Mouse (Mus musculus): ENCODE results near the gene Cpt1a.

The Cpt1a gene

GRCm38 (mm10) chr19:3322261-3322969, at the start of gene Cpt1a:
TSS of gene Cpt1a (plus strand) at chr19:3322334.
- peak; percentile 67 for DNase-seq (ENCODE audit: low spot score)

DNA sequence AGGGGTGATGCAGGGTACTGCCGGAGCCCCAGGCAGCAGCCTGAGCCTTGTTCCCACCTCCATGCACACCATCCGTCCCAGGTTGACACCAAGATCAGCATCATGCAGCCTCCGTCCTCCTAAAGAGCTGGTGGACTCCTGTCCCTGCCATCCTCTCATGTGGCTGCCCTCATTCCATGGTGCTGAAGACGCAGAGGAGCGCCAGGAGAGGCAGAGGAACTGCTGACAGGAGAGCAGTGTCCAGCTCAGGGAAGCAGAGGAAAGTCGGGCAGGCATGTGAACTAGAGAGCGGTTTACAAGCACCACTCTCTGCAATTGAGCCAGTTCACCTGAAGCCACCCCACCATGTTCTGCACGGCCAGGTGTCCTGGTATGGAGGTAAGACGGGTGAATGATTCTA, 48.8 kb upstream of the Cpt1a start:
- no peak for DNase-seq (ENCODE audit: low spot score)

DNA sequence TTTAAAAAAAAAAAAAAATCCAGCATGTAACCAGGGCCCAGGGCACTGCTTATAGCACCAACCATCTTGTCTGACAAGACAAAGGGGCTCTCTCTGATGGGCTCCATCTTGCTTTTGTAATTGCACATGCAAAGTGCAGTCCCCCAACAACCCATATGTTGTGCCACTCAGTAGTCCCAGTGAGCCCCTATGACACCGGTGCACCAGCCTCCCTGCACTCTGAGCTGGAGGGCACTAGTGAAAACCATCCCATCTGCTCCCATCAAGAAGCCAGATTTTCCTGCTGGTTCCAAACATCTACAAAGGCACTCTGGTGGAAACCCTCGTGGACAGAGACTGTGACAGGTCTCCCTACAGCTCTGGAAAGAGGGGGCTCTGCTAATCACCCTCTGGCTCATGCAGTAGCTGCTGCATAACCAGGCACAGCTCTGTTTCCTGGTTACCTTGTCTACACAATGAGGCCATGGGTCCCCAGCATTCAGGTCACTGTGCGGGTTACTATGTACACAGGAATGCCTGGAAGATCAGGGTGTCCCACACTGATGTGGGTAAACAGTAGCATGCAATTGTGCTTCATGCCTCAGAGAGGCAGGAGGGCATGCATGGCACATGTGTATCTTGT, 46.3 kb upstream of the Cpt1a start:
- DNase-seq (ENCODE audit: low spot score): no peak

DNA sequence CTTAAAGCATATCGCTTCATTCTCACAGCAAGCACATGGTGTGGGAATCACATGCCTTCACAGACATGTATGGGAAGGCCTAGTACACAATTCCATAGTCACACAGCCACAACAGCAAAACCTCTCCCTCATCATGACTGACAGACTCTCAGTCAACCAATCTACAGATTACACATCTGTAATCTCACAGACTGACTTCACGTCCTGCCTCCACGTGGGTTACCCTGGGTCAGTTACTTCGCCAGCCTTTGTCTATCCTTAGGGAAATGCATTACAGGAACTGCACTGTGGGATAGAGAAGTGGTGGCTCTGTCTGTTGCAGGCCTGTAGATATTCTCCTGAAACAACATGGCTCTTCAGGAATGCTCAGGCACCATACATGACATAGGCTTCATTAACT, 40.2 kb upstream of the Cpt1a start:
- DNase-seq (ENCODE audit: low spot score): no peak

GRCm38 (mm10) chr19:3282572-3283467, 39.3 kb upstream of the Cpt1a start, which contains the start of the genes Mrpl21 and Ighmbp2:
TSS of gene Mrpl21 (plus strand) at chr19:3282901.
TSS of gene Ighmbp2 (minus strand) at chr19:3283017.
- DNase-seq (ENCODE audit: low spot score): peak; percentile 83

DNA sequence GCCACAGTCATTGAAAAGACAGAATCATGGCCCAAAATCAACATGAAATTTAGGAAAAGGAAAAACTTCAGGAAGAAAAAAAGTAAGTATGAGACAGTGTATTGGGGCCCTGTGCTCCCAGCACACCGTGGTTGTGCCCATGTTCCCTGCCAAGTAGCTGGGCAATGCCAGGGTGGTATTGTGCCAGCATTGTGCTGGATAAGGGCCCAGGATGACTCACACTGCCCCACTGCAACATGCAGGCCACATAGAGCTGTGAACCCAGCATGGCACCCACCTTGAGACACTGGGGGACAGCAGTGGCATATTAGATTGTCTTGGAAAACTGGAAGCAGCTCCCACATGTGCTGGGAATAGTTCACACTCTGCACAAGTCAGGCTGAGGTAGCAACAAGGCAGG, 33.1 kb upstream of the Cpt1a start:
- no peak for DNase-seq (ENCODE audit: low spot score)

- peak; percentile 46 for DNase-seq (ENCODE audit: low spot score)
Observed at GRCm38 (mm10) chr19:3292028-3292427, 30.1 kb upstream of the Cpt1a start.

DNA sequence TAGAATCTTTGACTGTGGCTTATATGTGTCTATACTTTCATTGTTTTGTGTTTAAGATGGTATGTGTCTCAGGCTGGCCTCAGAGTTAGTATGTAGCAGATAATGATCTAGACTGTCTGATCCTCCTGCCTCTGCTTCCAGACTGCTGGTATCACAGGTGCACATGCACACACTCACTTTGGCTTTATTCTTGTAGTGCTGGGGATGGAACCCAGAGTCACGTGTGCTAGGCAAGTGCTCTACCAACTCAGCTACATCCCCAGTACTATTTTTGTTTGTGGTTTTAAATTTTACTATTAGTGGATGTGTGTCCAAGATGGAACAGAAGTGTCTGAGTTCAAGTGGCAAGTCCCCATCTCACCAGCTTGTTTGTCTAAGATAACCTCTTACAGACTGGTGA, 29.1 kb upstream of the Cpt1a start:
- DNase-seq (ENCODE audit: low spot score): no peak

DNA sequence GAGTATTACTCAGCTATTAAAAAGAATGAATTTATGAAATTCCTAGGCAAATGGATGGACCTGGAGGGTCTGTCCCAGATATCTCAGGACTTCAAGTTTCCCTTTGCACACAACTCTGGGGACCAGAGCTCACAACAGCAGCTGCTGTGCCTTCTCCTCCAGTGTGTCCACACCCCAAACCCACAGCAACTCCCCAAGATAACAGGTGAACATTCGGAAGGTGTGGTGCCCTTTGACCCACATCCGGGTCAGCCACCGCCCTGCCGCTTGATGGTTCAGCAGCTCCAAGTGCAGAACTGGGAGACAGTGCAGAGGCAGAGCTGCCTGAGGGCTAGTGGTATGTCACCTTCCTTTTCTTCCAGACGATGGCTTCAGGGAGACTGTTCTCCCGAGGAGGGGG, 26.9 kb upstream of the Cpt1a start:
- no peak for DNase-seq (ENCODE audit: low spot score)

DNA sequence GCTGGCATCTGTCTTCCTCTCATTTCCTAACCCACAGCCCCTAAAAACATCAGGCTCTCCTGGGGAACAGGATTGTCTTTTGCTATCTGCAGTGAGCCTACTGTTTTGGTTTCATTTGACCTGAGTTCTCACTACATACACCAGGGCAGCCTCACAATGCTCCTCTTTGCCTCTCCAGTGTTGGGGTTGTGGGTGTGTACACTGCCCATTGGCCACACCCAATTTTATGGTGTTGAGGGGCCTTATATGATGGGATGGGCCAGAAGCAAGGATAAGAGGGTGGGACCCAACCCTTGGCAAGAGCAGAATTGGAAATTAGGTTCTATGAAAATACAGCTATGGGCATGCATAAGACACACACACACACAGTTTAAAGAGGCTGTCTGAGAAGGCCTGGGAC, 25.1 kb upstream of the Cpt1a start:
- DNase-seq (ENCODE audit: low spot score): no peak

GRCm38 (mm10) chr19:3297775-3298174, 24.4 kb upstream of the Cpt1a start:
- no peak for DNase-seq (ENCODE audit: low spot score)

DNA sequence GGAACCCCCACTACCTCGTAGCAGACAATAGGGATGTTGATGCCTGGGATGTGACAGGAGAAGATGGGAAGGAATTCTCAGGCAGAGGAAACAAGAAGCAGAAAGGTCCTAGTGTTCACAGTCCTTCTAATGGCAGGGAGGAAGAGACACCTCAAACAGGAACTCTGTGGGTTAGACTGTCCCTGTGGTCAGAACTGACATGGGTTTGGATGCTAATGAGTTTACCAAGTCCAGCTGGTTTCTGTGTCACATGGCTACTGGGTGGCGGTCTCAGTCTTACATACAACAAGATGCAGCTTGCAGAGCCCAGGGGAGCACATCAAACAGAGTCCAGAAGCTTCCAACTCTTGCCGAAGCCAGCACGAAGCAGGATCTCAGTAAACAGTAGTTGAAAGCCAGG, 18.1 kb upstream of the Cpt1a start:
- DNase-seq (ENCODE audit: low spot score): no peak

DNA sequence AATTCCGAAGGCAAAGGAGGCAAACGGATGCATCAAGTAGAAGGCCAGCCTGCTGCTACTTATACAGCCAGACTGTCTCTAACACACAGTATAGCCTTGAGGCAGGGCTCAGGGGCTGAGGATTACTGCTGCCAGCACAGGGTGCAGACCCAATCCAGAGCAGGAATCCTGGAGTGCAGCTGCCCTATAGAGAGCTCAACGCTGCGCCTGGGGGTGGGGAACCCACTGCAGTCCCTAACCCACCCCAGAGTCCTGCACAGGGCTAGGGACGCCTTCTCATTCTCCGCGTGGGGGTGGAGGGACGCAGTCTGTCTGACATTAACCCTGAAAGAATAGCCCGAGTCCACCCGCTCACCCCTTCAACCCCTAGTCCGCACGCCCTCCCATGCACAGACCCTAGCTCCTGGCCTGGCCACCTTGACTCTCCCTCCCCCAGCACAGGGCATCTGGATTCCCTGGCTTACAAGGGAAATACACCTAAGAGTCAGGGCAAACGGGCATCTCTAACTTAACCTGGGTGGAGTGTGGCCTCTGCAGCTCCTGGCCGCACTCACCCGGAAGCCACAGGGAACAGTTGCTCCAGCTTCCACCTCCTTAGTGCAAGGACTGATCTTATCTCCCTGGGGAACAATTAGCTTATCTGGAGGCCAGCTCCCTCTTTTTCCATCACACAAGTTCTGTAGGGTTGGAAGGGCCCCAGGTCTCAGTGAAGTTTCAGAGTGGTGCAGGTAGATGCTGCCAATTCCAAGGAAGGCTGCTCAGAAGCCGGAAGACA, 14.8 kb upstream of the Cpt1a start:
- no peak for DNase-seq (ENCODE audit: low spot score)

DNA sequence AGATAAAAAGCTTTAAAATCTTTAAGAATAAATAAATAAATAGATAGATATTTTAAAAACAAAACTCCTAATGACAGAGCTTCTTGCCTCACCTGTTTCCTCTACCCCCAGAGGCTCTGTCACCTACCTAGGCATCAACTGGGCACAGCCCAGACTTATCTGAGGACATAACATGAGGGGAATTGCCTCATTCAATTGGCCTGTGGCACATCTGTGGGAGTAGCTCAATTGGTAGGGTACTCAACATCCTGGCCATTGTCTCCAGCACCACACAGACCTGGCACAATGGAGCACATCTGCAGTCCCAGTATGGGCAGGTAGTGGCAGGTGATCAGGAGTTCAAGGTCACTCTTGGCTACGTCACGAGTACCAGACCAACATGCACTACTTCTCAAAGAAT, 2.8 kb upstream of the Cpt1a start:
- no peak for DNase-seq (ENCODE audit: low spot score)

DNA sequence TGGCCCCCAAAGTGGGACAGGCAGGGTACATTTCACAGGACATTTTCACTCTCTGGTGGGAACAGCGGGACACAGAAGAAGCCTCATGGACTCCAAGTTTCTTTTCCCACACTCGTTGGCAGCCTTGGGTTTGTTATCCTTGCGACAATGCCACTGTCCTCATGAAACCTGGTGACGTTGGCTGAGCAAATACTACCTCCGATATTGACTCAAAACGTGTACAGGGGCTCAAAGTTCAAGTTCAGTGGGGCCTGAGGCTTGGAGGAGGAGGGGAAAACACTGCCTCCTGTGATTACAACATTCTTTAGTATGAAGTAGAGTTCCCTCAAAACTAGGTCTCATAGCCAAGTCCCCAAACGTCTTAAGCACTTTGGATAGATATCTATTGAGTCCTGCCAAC, 2.0 kb upstream of the Cpt1a start:
- DNase-seq (ENCODE audit: low spot score): no peak

- peak; percentile 48 for DNase-seq (ENCODE audit: low spot score)
Observed at GRCm38 (mm10) chr19:3320801-3321200, 1.3 kb upstream of the Cpt1a start.

GRCm38 (mm10) chr19:3321617-3322016, 517 bp upstream of the Cpt1a start:
- DNase-seq (ENCODE audit: low spot score): peak; percentile 7

DNA sequence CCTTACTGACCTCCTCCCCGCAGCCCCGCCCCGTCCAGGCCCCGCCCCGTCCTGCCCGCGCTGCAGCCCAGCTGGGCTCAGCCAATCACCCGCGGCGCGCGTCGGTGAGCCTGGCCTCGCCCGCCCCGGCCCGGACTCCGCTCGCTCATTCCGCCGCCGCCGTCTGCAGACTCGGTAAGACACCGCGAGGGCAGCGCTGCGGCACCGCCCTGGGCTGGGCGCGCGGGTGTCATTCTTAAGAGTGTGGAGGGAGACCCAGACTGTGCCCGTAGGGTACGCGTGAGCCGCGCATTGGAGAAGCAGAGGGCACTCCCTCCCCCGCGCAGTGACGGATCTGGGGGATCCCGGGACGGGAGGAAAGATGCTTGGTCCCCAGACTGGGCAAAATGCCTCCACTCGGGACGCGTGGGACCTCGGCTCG, 1.1 kb downstream of the Cpt1a start:
- peak; percentile 63 for DNase-seq (ENCODE audit: low spot score)

- DNase-seq (ENCODE audit: low spot score): peak; percentile 15
Observed at GRCm38 (mm10) chr19:3323753-3324270, 1.7 kb downstream of the Cpt1a start.

DNA sequence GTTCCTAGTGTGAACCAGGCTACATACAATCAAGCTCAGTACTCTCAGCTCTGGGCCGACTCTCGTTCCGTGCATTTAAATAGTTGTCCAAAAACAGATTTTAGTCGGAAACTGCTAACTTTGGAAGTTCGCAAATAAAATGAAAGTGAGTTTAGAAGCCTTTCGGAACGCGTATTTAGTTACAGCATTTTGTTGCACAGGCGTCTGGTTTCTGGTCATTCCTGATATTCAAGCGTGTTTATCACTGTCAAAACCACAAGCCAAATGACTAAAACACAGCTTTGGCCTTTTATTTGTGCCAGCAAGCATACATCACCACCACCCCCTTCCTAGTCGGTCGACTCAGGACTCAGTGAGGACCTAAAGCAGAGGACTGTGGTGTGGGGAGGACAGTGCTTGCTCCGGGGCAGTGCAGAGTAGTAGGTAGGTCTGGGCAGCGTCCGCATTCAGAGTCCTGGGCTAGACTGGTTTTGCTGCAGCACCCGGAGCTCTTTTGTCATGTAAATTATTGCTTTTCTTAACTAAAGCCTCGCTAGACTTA, 2.2 kb downstream of the Cpt1a start:
- peak; percentile 9 for DNase-seq (ENCODE audit: low spot score)

DNA sequence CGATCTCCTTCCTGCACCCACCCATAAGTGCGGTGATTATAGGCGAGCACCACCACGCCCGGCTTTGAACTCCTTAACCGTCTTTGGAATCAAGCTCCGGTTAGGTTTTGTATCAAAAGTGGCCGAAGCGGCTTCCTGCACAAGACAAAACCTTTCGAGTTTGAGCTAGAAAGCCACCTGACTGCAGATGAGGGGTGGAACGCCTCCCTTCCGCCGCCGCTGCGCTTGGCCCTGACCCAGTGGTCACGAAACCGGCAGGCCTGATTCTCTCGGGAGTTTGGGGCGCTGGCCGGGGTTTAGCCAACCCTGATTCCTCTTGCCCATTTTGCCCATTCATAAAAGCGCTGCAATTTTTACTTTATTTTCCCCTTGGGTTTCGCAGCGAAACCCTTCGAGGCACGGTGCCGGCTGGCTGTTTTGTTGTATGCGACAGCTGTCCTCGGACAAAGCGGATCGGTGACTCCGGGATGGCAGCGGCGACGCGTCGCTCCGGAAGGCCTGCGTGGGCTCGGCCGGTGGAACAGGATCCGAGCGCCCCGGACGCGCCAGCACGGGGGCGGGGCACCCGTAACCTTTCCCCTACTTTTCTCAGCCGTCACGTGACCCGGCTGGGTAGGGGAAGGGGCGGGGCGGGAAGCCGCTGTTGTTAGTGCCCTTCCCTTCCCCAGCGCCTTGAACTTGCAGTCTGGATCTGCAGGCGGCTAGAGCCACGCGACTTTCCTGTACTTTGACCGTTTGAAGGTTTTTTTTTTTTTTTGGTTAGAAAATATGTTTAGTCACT, 3.0 kb downstream of the Cpt1a start:
- DNase-seq (ENCODE audit: low spot score): peak; percentile 92
